Mouse (Mus musculus) splenic B cell, adult 2 months (primary cell): Measurements from ENCODE around the gene Spsb4.
A peak's percentile ranks its signal among the peaks of the same experiment; 100 is the strongest.

Experiments used
- DNase-seq: peaks from one replicate; pipeline ENCODE4 v3.0.0-alpha.2; 2011; ENCODE audit warnings: low read depth, low spot score
- H3K27me3 ChIP-seq: 2 replicates; pipeline ENCODE4 v1.6.1; 2012; ENCODE audit warnings: mild to moderate bottlenecking, low read length, moderate library complexity, mixed read lengths; ENCODE audit not compliant: control insufficient read depth, poor library complexity, insufficient read depth, severe bottlenecking
- H3K36me3 ChIP-seq: 2 replicates; pipeline ENCODE4 v1.6.1; 2012; ENCODE audit warnings: mild to moderate bottlenecking, low read length, moderate library complexity, mixed read lengths; ENCODE audit not compliant: control insufficient read depth, poor library complexity, insufficient read depth, severe bottlenecking

The Spsb4 gene

DNA sequence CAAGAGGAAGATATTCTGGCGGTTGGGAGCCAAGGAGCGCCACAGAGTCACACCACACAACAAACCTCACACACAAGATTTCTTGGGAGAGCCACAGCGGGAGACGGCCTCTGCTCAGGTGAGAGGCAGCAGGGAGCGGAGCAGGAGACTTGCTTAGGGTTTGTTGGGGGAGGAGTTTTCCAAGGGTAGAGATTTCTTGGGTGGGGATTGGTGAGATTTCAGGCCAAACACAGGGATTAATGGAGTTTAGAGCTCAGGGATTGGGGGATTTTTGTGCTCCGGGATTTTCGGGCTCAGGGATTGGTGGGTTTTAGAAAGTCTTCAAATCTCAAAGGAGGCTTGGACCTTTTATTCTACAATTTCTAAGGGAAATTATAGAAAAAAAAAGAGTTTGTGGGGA lies 5.8 kb upstream of the Spsb4 start:
- no peaks in the 10 kb centered on the region for H3K27me3 ChIP-seq
- no peak for DNase-seq
- H3K36me3 ChIP-seq, result no peaks in the 10 kb centered on the region

DNA sequence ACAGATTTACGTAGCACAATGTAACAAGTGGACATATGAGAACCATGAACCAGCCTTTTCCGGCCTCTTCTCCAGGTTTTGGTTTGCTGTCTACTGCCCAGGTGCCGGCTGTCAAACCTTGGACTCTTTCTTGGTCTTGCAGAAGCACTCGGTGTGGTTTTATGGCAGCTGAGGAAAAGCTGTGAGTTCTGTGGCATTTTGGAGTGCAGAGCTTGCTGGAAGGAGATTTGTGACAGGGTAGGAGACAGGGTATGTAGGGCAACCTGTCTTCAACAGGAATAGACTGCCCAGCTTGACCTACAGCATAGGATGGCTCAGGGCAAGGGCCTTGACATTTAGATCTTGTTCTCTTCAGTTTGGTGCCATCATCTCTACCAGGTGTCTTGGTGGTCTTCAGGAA lies 4.3 kb upstream of the Spsb4 start:
- no peaks in the 10 kb centered on the region for H3K27me3 ChIP-seq
- DNase-seq, result no peak
- no peaks in the 10 kb centered on the region for H3K36me3 ChIP-seq

DNA sequence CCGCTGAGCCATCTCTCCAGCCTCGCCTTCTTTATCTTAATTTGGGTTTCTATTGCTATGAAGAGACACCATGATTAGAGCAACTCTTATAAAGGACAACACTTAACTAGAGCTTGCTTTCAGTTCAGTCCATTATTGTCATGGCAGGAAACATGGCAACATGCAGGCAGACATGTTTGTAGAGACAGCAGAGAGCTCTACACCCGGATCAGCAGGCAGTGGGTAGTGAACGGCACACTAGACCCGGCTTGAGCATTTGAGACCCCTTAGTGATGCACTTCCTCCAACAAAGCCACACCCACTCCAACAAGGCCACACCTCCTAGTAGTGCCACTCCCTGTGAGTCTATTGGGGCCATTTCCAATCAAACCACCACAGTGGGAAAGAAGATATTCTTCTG lies 3.7 kb upstream of the Spsb4 start:
- no peaks in the 10 kb centered on the region for H3K36me3 ChIP-seq
- no peak for DNase-seq
- H3K27me3 ChIP-seq, result no peaks in the 10 kb centered on the region

DNA sequence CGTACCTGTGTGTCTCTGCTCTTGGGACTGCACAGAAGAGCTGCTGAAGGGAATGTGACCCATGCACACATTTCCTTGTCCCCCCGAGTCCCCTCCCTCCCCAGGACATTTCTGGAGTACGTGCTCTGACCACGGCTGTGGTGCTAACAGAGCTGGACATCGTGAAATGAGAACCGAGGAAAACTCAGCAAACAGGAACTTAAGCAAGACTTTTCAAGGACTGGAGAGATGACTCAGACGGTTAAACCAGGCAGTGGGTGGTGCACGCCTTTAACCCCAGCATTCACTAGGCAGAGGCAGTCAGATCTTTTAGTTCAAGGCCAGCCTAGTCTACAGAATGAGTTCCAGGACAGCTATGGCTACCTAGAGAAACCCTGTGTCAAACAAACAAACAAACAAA lies 1.5 kb upstream of the Spsb4 start:
- no peak for DNase-seq
- no peaks in the 10 kb centered on the region for H3K36me3 ChIP-seq
- no peaks in the 10 kb centered on the region; the same call in 1 of the 2 replicates for H3K27me3 ChIP-seq

DNA sequence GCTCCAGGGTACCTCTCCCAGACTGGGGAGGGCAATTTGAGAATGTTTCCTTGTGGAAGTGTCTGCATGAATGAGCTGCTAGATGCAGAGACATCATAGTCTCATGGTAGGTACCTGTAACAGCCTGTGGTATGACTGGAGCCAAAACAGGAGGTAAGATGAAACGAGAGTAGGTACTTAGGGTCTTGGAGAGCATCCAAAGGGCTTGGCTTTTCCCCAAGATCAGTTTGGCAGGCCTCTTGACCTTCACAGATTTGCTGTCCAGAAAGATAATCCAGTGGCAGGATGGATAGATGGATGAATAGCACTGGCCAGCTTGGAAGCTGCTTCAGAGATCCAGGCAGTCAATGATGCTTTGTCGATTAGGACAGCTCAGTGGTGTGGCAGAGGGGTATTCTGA lies 1.0 kb upstream of the Spsb4 start:
- Histone ChIP-seq H3K27me3 (no peaks in the 10 kb centered on the region; the same call in 1 of the 2 replicates), H3K36me3 (no peaks in the 10 kb centered on the region)
- DNase-seq, result no peak

DNA sequence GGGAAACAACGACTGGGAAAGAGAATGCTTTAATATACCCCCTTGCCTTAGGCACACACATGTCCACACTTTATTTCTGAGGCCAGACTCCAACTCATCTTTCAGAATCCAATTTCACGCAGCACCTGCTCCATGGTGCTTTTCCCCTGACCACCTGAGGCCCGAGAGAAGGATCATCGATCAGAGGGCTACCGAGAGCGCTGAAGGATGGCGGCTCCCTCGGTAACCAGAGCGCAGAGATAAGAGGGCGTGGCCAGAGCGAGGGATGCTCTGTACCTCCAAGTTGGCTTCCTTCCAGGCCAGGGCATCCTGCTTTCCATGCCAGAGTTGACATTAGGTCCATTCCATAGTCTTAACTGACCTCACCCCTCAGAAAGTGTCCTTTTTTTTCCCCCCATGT lies 588 bp upstream of the Spsb4 start:
- Histone ChIP-seq H3K27me3 (no peaks in the 10 kb centered on the region; the same call in 1 of the 2 replicates), H3K36me3 (no peaks in the 10 kb centered on the region)
- DNase-seq, result no peak

DNA sequence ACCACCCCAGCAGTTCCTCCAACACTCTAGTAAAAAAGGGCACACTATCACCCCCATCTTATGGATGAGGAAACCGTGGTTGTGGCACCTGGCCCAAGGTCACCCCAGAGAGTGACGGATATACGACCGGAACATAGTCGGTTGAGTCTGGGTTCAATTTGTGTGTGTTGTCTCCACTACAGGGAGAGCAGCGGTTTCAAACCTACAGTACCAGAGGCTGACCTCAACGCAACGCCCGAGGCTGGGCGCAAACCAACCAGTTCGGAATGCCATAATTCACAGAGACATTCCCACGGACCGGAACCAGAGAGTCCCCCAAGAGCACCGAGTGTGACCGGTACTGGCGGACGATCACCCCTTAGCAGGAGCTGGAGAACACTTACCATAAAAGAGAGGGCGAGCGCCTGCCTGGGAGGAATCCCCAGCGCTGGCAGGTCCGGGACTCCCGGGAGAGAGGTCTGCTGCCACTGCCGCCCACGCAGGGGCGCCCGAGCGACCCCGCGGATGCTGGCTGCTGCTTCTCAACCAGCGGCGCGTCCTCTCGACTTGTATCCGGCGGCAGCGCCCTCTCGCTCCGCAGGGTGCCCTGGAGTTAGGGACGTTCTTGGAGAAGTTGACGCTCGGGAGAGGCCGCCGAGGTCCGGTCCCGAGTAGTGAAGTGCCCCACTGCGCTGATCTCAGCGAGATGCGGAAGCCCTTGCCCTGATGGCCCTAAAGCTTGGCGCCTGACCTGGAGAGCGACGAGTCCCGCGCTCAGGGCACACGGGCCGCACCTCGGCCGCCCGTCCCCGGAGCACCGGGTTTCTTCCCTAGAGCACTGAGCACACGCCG lies 617 bp downstream of the Spsb4 start:
- H3K27me3 ChIP-seq, result no peaks in the 10 kb centered on the region; the same call in 1 of the 2 replicates
- H3K36me3 ChIP-seq, result no peaks in the 10 kb centered on the region
- DNase-seq, result peak; percentile 20

DNA sequence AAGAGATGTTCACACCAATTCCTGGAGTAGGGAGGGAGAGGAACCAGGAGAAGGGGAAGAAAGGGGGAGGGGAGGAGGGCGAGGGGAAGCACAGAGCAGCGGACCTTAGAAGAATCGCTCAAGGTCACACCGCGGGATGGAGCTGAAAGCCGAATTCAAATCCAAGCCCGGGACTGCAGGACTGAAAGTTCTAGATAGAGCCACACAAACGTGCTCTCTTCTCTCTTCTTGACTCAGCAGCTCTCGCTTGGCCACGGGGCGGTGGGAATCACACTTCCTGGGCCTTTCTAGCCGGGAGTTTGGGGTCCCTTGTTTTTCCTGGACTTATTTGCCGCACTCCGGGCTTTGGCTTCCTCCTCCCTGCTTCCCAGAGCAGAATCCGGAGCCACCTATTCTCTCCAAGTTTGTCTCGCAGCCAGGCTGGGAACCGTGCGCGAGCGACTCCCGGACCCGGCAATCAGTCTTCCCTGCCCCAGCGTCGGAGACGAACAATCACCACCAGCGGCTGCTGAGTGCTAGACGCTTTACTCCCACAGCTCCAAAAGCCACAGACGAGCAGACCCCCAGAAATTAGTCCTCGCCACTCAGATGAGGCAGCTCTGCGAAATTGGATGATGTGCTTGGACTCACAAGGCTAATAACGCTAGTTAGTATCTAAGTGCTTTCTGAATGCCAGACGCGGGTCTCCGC lies 1.4 kb downstream of the Spsb4 start:
- H3K36me3 ChIP-seq, result no peaks in the 10 kb centered on the region
- DNase-seq, result no peak
- H3K27me3 ChIP-seq, result no peaks in the 10 kb centered on the region; the same call in 1 of the 2 replicates

DNA sequence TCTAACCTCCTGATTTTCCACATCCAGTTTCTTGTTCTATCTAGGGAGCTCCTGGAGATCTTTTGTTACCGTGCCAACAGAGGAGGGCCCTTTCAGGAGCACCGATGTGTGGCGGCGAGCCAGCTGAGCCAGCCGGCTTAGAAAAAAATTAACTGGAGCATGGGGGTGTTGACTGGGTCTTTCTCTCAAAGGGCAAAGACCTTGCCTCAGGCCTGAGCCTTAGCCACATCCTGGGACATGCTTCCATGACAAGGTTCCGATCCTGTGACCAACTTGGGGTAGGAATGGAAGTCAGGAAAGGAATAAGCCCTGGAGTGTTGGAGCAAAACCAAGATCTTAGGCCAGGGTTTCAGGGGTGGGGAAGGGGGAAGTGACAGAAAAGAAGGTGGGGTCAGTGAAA lies 2.9 kb downstream of the Spsb4 start:
- Histone ChIP-seq H3K27me3 (no peaks in the 10 kb centered on the region; the same call in 1 of the 2 replicates), H3K36me3 (no peaks in the 10 kb centered on the region)
- no peak for DNase-seq

DNA sequence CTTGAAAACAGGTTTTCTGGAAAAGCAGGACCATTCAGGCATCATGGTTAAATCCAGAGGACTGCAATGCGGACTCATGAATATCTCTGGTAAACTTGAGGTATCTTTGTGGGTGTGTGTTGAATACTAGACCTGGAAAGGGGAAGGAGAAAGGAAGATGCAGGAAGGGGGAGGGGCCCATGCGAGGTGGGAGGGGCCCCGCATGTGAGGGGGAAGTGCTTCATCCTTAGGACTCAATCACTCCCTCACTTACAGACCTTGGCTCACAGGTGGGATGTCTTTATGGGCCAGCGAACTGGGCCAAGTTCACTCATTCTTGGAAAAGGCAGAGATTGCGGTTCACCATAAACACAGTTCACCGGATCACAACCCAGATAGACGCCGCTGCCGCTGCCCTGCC lies 4.9 kb downstream of the Spsb4 start:
- H3K36me3 ChIP-seq, result no peaks in the 10 kb centered on the region
- no peak for DNase-seq

DNA sequence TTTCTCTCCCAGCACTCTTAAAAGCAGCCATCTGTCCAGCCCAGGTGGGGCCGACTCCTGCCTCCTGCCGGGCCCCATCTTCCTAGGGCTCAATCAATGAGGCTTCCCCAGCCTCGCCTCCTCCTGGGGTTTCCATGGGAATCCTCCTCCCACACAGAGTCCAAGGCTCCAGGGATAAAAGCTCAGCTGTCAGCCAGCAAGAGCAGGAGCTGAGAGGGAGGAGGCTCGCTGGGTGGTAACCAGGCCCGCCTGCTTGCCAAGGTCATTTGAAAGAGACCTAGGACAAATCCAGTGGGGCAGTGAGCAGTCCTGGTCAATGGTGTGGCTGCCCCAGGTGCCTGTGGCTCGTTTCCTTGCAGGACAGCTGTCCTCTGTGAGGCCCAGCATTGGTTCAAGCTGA lies 5.5 kb downstream of the Spsb4 start:
- no peaks in the 10 kb centered on the region; the same call in 1 of the 2 replicates for H3K27me3 ChIP-seq
- DNase-seq, result no peak
- H3K36me3 ChIP-seq, result no peaks in the 10 kb centered on the region

More for the DNA sequence above, 4.9 kb downstream of the Spsb4 start:
- no peaks in the 10 kb centered on the region; the same call in 1 of the 2 replicates for H3K27me3 ChIP-seq

DNA sequence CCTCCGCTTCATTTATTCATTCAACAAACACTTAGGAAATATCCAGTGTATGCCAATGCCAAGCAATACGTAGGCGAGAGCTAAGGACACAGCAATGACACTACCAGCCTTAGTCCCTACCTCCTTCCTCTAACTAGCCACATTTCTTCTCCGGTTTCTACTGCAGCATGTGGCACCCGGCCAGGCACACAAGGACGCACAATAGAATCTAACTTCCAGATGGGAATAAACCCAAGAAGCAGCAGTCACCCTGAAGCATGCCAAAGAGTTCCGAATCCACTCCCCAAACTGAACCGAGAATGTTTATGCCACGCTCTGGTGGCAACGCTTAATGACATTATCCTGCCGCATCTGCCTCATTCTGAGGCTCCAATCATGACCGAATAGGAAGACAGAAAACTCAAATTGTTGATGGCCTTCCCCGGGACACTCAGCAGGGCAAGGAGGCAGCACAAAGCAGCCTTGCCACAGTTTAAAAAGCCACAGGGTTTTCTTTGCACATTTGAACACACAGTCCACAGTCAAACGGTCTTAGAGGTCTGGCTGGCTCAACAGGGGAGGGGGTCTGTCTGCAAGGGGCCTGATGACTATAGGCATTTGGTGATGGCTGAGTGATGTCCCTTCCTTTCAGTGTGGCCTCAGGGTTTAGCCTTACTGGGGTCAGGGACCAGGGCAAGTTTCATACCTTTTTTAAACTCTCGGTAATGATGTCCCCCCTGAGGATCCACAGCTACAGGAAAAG lies 7.0 kb downstream of the Spsb4 start:
- no peaks in the 10 kb centered on the region for H3K36me3 ChIP-seq
- no peaks in the 10 kb centered on the region; the same call in 1 of the 2 replicates for H3K27me3 ChIP-seq
- no peak for DNase-seq

DNA sequence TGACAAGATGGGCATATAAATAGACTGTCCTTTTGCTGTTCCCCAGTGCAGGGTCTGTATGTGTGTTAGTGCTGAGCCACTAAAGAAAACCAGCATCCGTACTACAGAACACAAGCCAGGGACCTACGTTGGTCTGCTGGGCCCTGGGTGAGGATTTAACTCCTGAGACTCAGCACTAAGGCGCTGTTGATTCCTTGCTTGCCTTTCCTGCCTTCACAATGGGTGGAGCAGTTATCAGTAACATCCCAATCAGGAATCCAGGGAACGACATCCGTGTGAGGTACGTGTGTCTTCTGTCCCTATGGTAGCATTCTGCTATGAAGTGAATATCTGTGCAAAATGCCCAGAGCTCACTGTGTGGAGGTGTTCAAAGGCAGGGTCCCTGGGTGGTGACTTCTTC lies 8.2 kb downstream of the Spsb4 start:
- H3K36me3 ChIP-seq, result no peaks in the 10 kb centered on the region
- DNase-seq, result no peak
- no peaks in the 10 kb centered on the region for H3K27me3 ChIP-seq

DNA sequence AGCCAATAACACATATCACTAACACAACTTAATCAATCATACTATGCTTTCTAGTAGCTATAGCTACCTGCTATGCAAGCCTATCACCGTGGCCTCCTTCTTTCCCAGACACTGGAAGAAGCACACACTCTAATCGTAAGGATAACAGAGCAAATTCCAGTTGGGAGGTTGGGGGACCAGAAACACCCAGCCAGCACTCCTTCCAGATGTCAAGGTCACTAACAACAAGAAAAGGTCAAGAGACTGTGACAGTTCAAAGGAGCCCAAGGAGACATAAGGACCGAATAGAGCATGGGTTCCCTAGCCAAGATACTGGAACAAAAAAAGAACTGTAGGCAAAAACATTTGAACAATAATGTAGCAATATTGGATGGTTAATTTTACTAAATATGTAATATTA lies 13.9 kb downstream of the Spsb4 start:
- no peaks in the 10 kb centered on the region for H3K36me3 ChIP-seq
- no peaks in the 10 kb centered on the region for H3K27me3 ChIP-seq
- no peak for DNase-seq

DNA sequence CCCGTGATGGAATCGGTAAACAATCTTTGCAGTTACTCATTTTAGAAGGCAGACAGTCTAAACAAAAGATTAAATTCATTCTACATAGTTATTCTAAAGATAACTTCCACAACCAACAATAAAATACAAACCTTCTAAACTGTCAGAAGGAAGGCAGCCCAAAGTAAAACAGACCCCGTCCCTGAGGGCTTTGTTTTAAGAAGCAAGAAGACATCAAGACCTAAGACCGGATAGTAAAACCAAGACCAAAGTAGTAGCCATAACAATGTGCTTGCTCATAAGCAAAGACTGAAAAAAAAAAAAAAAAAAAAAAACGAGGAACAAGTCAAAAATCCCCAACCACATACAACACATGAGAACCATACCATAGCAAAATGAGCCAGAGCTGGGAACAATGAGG lies 15.5 kb downstream of the Spsb4 start:
- no peaks in the 10 kb centered on the region for H3K36me3 ChIP-seq
- no peaks in the 10 kb centered on the region for H3K27me3 ChIP-seq
- DNase-seq, result no peak
